In genomic region chr9:4376640-4377120, GRCm38 (mm10) we compare ENCODE assay signal across 8 mouse cellular contexts. TPM values are rescaled to one million over a fixed set of nuclear protein-coding genes. Genes with fewer than 3 reads are reported as not detected.
DNase-seq lines count a peak whose midpoint lies in the region; ATAC-seq and TF ChIP-seq lines count a peak whose summit lies in the region.

No protein-coding gene starts in this region.

- H3K9ac ChIP-seq in embryonic facial prominence, embryonic 12.5 days, result peak overlapping the region; percentile 70

- H3K4me1 ChIP-seq in embryonic facial prominence, embryonic 12.5 days, result no peaks in the 10 kb centered on the region; the same call in 1 of the 2 replicates
- H3K4me1 ChIP-seq in midbrain, embryonic 10.5 days, result peaks cover 20% of the 10 kb centered on the region; the same call in 1 of the 2 replicates

- H3K36me3 ChIP-seq in embryonic facial prominence, embryonic 12.5 days, result no peaks in the 10 kb centered on the region
- H3K36me3 ChIP-seq in midbrain, embryonic 10.5 days, result peaks cover 12% of the 10 kb centered on the region

- no peak for DNase-seq in left cerebral cortex, adult 2 months (ENCODE audit: extremely low spot score in 1 of 2, low spot score in 2 of 2)
- DNase-seq in left cerebral cortex, adult 9 months (ENCODE audit: low spot score in 2 of 2), result no peak
- peak; percentile 5 for DNase-seq in hindlimb bud, embryonic 11.5 days (ENCODE audit: extremely low spot score, low read depth, low spot score)
- DNase-seq in midbrain, embryonic 10.5 days (ENCODE audit: low spot score), result no peak
- no peak for DNase-seq in spleen, postnatal 36 days (ENCODE audit: low spot score in 2 of 2)
- DNase-seq in gastrocnemius, adult 18-20 months (ENCODE audit: low spot score), result no peak

- H3K27ac ChIP-seq in left cerebral cortex, adult 2 months, result peak overlapping the region; percentile 84
- H3K27ac ChIP-seq in embryonic facial prominence, embryonic 12.5 days, result 0 out of 2 replicates have a peak overlapping the region, but pooled peaks have one; percentile 11
- peak overlapping the region; percentile 91 for H3K27ac ChIP-seq in midbrain, embryonic 10.5 days (replicated peaks)

- H3K4me3 ChIP-seq in left cerebral cortex, adult 2 months, result peak overlapping the region; percentile 83
- peak overlapping the region; percentile 79 for H3K4me3 ChIP-seq in embryonic facial prominence, embryonic 12.5 days
- H3K4me3 ChIP-seq in midbrain, embryonic 10.5 days, result peak overlapping the region; percentile 84

- 0% methylated on average over 15 of the region's 15 CpGs for WGBS in embryonic facial prominence, embryonic 12.5 days
- under 1% methylated on average over 15 of the region's 15 CpGs for WGBS in midbrain, embryonic 10.5 days

- no peaks in the 10 kb centered on the region for H3K9me3 ChIP-seq in embryonic facial prominence, embryonic 12.5 days
- H3K9me3 ChIP-seq in midbrain, embryonic 10.5 days (replicated peaks), result no peaks in the 10 kb centered on the region

- peak overlapping the region; percentile 56 for H3K4me2 ChIP-seq in embryonic facial prominence, embryonic 12.5 days (replicated peaks)

- no peaks in the 10 kb centered on the region for H3K27me3 ChIP-seq in embryonic facial prominence, embryonic 12.5 days
- no peaks in the 10 kb centered on the region for H3K27me3 ChIP-seq in midbrain, embryonic 10.5 days (ENCODE audit: low read depth, poor library complexity, severe bottlenecking)

- no peak for ATAC-seq in embryonic facial prominence, embryonic 12.5 days (ENCODE audit: insufficient number of reproducible peaks, insufficient read depth, low FRiP score, low TSS enrichment)
- ATAC-seq in frontal cortex, adult (ENCODE audit: low TSS enrichment), result no peak; the same call in 1 of the 2 replicates

- intact Hi-C loops in left cerebral cortex, adult 2 months (cut with DNase I), result loop anchor here (2.0 kb wide), 1 partner anchor 68 kb away; the partner anchor contains the start of genes Aasdhppt and Kbtbd3

- TF ChIP-seq CTCF in left cerebral cortex, adult 2 months (IDR thresholded peaks at IDR 0.05), result no peak

RNA-seq across cellular contexts. Expression of gene Msantd4, which starts 0.3 kb away (rescaled TPM):
- 10 to 100 TPM; 56.0 to 56.7 TPM for total RNA-seq in left cerebral cortex, adult 2 months (2021)
- 57.7 and 58.4 TPM in 2 replicates for polyA plus RNA-seq in embryonic facial prominence, embryonic 12.5 days (2016; fragmentation: Nextera tagmentation; extraction: Ambion mirVana)
- polyA plus RNA-seq in midbrain, embryonic 10.5 days (2016; fragmentation: Nextera tagmentation; extraction: Ambion mirVana), result 64.3 and 72.0 TPM in 2 replicates
- 10 to 100 TPM; 32.4 to 35.8 TPM for total RNA-seq in gastrocnemius, adult 18-20 months (2021)

Comparison
In these comparisons a context has a peak if more than half of its experiments do, and no peak if none do; other contexts are left out.
1. H3K27ac ChIP-seq: peak in every context shown above with its lines; median percentile 91 in midbrain, embryonic 10.5 days; 84 in left cerebral cortex, adult 2 months; 11 in embryonic facial prominence, embryonic 12.5 days.